Mouse (Mus musculus): ENCODE results near the gene Rhbdf1. TPM values are rescaled to one million over a fixed set of nuclear protein-coding genes. Genes with fewer than 3 reads are reported as not detected.
A peak's percentile ranks its signal among the peaks of the same experiment; 100 is the strongest.

Gene Rhbdf1
- polyA plus RNA-seq, 1 experiment from 2014 or later: 27.1 TPM

DNA sequence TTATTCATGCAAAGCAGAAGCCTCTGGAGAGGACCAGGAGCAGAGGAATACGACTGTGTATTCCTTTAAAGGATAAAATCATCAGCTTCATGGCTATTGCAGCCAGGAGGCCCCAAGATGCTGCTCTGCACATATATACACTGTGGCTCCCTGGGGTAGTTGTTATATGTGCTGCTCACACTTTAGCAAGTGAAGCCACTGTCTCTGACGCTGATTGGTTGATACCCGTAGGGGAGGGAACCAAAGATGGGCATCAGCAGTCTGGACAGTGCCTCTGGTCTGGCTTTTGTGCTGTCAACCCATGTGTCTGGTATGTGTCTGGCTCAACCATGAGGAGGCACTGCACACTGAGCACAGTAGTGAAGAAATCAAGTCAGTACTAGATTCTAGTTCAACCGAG, 55.4 kb downstream of the Rhbdf1 start:
- peaks cover 8% of the 10 kb centered on the region for H3K4me1 ChIP-seq (ENCODE audit: control insufficient read depth, insufficient read depth, low read depth, low read length)
- 76% methylated on average over 4 of the region's 4 CpGs for WGBS
- no peak overlapping the region for H3K27ac ChIP-seq (ENCODE audit: low read depth, low read length)
- no peak overlapping the region for H3K4me2 ChIP-seq (ENCODE audit: low read length)
- no peak for ATAC-seq
- no peaks in the 10 kb centered on the region for H3K36me3 ChIP-seq (ENCODE audit: control insufficient read depth, insufficient read depth, low read length)
- no peak overlapping the region for H3K9ac ChIP-seq (ENCODE audit: low read depth, low read length)
- no peak overlapping the region for H3K4me3 ChIP-seq (ENCODE audit: low read length)
- H3K27me3 ChIP-seq (replicated peaks; ENCODE audit: control insufficient read depth, insufficient read depth, low read length): no peaks in the 10 kb centered on the region
- no peaks in the 10 kb centered on the region for H3K9me3 ChIP-seq (ENCODE audit: control insufficient read depth, low read length)

DNA sequence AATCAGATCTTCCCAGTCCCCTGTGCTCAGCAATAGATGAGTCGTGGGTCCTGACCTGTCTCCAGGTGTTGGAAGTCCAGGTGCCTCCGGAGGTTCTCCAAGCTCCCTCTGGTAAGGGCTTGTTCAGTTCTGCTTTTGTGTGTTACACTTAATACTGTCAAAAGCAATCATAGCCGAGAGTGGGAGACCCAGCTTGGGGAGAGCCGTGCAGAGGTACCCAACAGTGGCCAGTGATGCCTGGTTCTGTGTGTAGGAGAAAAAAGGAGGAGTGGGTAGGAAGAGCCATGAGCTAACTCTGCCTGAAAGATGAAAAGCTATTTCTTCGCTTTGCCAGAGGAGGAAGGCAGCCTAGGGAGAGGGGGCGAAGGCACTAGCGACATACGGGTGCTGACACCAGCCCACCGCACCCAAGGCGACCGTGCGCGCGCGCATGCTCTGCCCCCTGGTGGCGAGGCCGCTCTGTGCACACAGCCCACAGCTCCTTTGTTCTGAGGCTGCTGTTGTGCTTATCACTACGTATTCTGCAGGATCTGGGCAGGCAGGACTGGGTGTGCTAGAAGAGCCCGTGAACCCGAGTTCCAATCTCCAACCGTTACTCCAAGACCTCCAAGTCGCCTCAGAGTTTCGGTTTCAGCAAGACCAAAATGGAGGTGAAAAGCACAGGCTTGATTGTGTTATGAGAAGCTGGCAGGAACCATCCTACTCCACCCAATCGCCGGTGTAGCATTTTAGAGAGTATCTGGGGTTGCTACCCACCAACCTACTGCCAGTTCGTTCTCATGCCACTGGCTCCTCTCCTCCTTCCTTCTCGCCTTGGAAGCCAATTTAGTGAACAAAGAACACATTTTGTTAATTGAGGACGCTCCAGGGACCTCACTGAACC, 59.9 kb downstream of the Rhbdf1 start:
- no peaks in the 10 kb centered on the region for H3K36me3 ChIP-seq (ENCODE audit: control insufficient read depth, insufficient read depth, low read length)
- H3K27me3 ChIP-seq (replicated peaks; ENCODE audit: control insufficient read depth, insufficient read depth, low read length): no peaks in the 10 kb centered on the region
- WGBS: 12% methylated on average over 28 of the region's 28 CpGs
- H3K4me2 ChIP-seq (ENCODE audit: low read length): peak overlapping the region; percentile 61
- peak overlapping the region; percentile 90 for H3K27ac ChIP-seq (ENCODE audit: low read depth, low read length)
- peaks cover 19% of the 10 kb centered on the region for H3K4me1 ChIP-seq (ENCODE audit: control insufficient read depth, insufficient read depth, low read depth, low read length)
- no peaks in the 10 kb centered on the region for H3K9me3 ChIP-seq (ENCODE audit: control insufficient read depth, low read length)
- peak; percentile 92 for ATAC-seq
- H3K9ac ChIP-seq (ENCODE audit: low read depth, low read length): peak overlapping the region; percentile 65
- H3K4me3 ChIP-seq (ENCODE audit: low read length): peak overlapping the region; percentile 21

GRCm38 (mm10) chr11:32161500-32161899, 60.6 kb downstream of the Rhbdf1 start:
- WGBS: 10% methylated on average over 9 of the region's 9 CpGs
- Histone ChIP-seq H3K4me2 (ENCODE audit: low read length) (peak overlapping the region; percentile 61), H3K4me1 (ENCODE audit: control insufficient read depth, insufficient read depth, low read depth, low read length) (peaks cover 19% of the 10 kb centered on the region), H3K36me3 (ENCODE audit: control insufficient read depth, insufficient read depth, low read length) (no peaks in the 10 kb centered on the region), H3K27ac (ENCODE audit: low read depth, low read length) (peak overlapping the region; percentile 90), H3K9me3 (ENCODE audit: control insufficient read depth, low read length) (no peaks in the 10 kb centered on the region), H3K27me3 (replicated peaks; ENCODE audit: control insufficient read depth, insufficient read depth, low read length) (no peaks in the 10 kb centered on the region), H3K4me3 (ENCODE audit: low read length) (peak overlapping the region; percentile 21), H3K9ac (ENCODE audit: low read depth, low read length) (peak overlapping the region; percentile 65; the same call in 1 of the 2 replicates)
- ATAC-seq: peak; percentile 34

DNA sequence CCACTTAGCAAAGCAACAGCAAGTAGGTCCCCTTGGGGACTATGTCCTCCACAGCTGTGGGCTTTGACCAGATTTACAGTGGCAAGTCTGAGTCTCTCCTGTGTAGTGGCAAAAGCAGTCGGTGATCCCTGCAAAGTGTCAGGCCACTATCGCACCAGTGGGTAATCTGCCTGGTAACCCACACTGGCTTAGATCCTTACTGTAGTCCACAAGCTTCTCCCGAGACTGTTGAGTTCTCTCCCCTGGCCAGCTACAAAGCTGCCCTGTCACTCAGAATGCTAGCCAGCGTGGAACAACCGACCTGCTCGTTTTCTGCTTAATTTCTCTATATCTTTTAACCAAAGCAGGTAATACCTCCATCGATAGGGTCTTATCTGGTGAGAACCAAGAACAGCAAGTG, 61.8 kb downstream of the Rhbdf1 start:
- no peaks in the 10 kb centered on the region for H3K36me3 ChIP-seq (ENCODE audit: control insufficient read depth, insufficient read depth, low read length)
- H3K4me1 ChIP-seq (ENCODE audit: control insufficient read depth, insufficient read depth, low read depth, low read length): peaks cover 19% of the 10 kb centered on the region
- H3K9me3 ChIP-seq (ENCODE audit: control insufficient read depth, low read length): no peaks in the 10 kb centered on the region
- H3K4me2 ChIP-seq (ENCODE audit: low read length): no peak overlapping the region
- ATAC-seq: no peak
- 70% methylated on average over 7 of the region's 7 CpGs for WGBS
- H3K27ac ChIP-seq (ENCODE audit: low read depth, low read length): no peak overlapping the region
- no peak overlapping the region for H3K4me3 ChIP-seq (ENCODE audit: low read length)
- no peak overlapping the region for H3K9ac ChIP-seq (ENCODE audit: low read depth, low read length)
- H3K27me3 ChIP-seq (replicated peaks; ENCODE audit: control insufficient read depth, insufficient read depth, low read length): no peaks in the 10 kb centered on the region

Other genes with a start within 250 kb of the Rhbdf1 start
- 530 and 557 TPM in 2 replicates for gene Nsg2, start 221.8 kb downstream of the Rhbdf1 start, polyA plus RNA-seq (2015; fragmentation: Nextera tagmentation; extraction: Ambion mirVana)
- not detected in 2 replicates for gene Il9r, start 22.0 kb downstream of the Rhbdf1 start, polyA plus RNA-seq (2015; fragmentation: Nextera tagmentation; extraction: Ambion mirVana)
- gene Snrnp25, start 16.9 kb downstream of the Rhbdf1 start, polyA plus RNA-seq (2015; fragmentation: Nextera tagmentation; extraction: Ambion mirVana): 45.6 and 49.9 TPM in 2 replicates
- 34.7 and 35.0 TPM in 2 replicates for gene Mpg, start 4.2 kb upstream of the Rhbdf1 start, polyA plus RNA-seq (2015; fragmentation: Nextera tagmentation; extraction: Ambion mirVana)
- 42.6 and 43.9 TPM in 2 replicates for gene Nprl3, start 45.4 kb upstream of the Rhbdf1 start, polyA plus RNA-seq (2015; fragmentation: Nextera tagmentation; extraction: Ambion mirVana)
- 4.9 and 16.1 TPM in 2 replicates for gene Hba-x, start 54.1 kb upstream of the Rhbdf1 start, polyA plus RNA-seq (2015; fragmentation: Nextera tagmentation; extraction: Ambion mirVana)
- gene Hba-a1, start 61.2 kb upstream of the Rhbdf1 start, polyA plus RNA-seq (2015; fragmentation: Nextera tagmentation; extraction: Ambion mirVana): 2,714 and 3,255 TPM in 2 replicates
- 0.61 and 1.3 TPM in 2 replicates for gene Hbq1b, start 64.7 kb upstream of the Rhbdf1 start, polyA plus RNA-seq (2015; fragmentation: Nextera tagmentation; extraction: Ambion mirVana)
- 6,688 and 8,147 TPM in 2 replicates for gene Hba-a2, start 74.2 kb upstream of the Rhbdf1 start, polyA plus RNA-seq (2015; fragmentation: Nextera tagmentation; extraction: Ambion mirVana)
- gene Hbq1a, start 77.8 kb upstream of the Rhbdf1 start, polyA plus RNA-seq (2015; fragmentation: Nextera tagmentation; extraction: Ambion mirVana): 1.6 and 2.0 TPM in 2 replicates
- gene Sh3pxd2b, start 125.5 kb upstream of the Rhbdf1 start, polyA plus RNA-seq (2015; fragmentation: Nextera tagmentation; extraction: Ambion mirVana): 15.8 and 20.1 TPM in 2 replicates
- 36.8 and 40.3 TPM in 2 replicates for gene Ubtd2, start 233.1 kb upstream of the Rhbdf1 start, polyA plus RNA-seq (2015; fragmentation: Nextera tagmentation; extraction: Ambion mirVana)

All from hindbrain, embryonic 16.5 days (tissue).